Mouse (Mus musculus) thymus, postnatal 25 days (tissue): ENCODE data around the gene Kiss1.

Source experiments
- DNase-seq: peaks from one replicate; pipeline ENCODE4 v3.0.0; 2022

Gene Kiss1

GRCm38 (mm10) chr1:133363276-133364021, 41.8 kb downstream of the Kiss1 start, which contains the start of gene Etnk2:
Gene Etnk2 (plus strand): TSS chr1:133363572.
- DNase-seq: peak; percentile 57

GRCm38 (mm10) chr1:133364022-133364630, 42.5 kb downstream of the Kiss1 start:
- no peak for DNase-seq

- DNase-seq: no peak
Observed at GRCm38 (mm10) chr1:133364890-133365289, 43.2 kb downstream of the Kiss1 start.

GRCm38 (mm10) chr1:133366951-133367605, 45.4 kb downstream of the Kiss1 start:
- DNase-seq: no peak

- DNase-seq: no peak
Observed at GRCm38 (mm10) chr1:133367606-133368488, 46.2 kb downstream of the Kiss1 start.

- DNase-seq: no peak
Observed at GRCm38 (mm10) chr1:133368644-133369043, 47.0 kb downstream of the Kiss1 start.

GRCm38 (mm10) chr1:133370352-133370751, 48.7 kb downstream of the Kiss1 start:
- no peak for DNase-seq

- DNase-seq: no peak
Observed at GRCm38 (mm10) chr1:133371431-133371830, 49.8 kb downstream of the Kiss1 start.

- DNase-seq: no peak
Observed at GRCm38 (mm10) chr1:133372113-133372512, 50.4 kb downstream of the Kiss1 start.

GRCm38 (mm10) chr1:133375696-133376346, 54.1 kb downstream of the Kiss1 start:
- no peak for DNase-seq

- DNase-seq: no peak
Observed at GRCm38 (mm10) chr1:133377547-133377946, 55.9 kb downstream of the Kiss1 start.
